Mouse (Mus musculus) midbrain, embryonic 14.5 days (tissue): ENCODE data around the gene Fgfr2. TPM values are rescaled to one million over a fixed set of nuclear protein-coding genes. Genes with fewer than 3 reads are reported as not detected.
A peak's percentile ranks its signal among the peaks of the same experiment; 100 is the strongest.

ENCODE experiments used
- ATAC-seq: fragments of 200-750 bp; cut with Nextera tagmentation; 2 replicates; pipeline ENCODE4 v1.8.0; 2017; ENCODE audit warnings: moderate number of reproducible peaks, moderate library complexity; ENCODE audit not compliant: low FRiP score, low TSS enrichment
- DNase-seq: peaks from one replicate; pipeline ENCODE4 v3.0.0-alpha.2; 2015
- H3K27ac ChIP-seq: fragments of 300-500 bp; sonication (generic); replicated peaks from 2 replicates; pipeline ENCODE4 v1.5.1; 2014; ENCODE audit warnings: mild to moderate bottlenecking, low read depth, low read length, moderate library complexity
- H3K27me3 ChIP-seq: fragments of 300-500 bp; sonication (generic); 2 replicates; pipeline ENCODE4 v1.6.1; 2014; ENCODE audit warnings: low read length, control low read depth, mixed read lengths; ENCODE audit not compliant: control insufficient read depth, insufficient read depth
- H3K36me3 ChIP-seq: fragments of 300-500 bp; sonication (generic); 2 replicates; pipeline ENCODE4 v1.6.1; 2014; ENCODE audit warnings: low read length, control low read depth; ENCODE audit not compliant: control insufficient read depth, insufficient read depth
- H3K4me1 ChIP-seq: fragments of 300-500 bp; sonication (generic); 2 replicates; pipeline ENCODE4 v1.6.1; 2014; ENCODE audit warnings: mild to moderate bottlenecking, antibody characterized with exemption, low read length, control low read depth; ENCODE audit not compliant: control insufficient read depth, insufficient read depth
- H3K4me2 ChIP-seq: fragments of 300-500 bp; sonication (generic); 2 replicates; pipeline ENCODE4 v1.6.1; 2014; ENCODE audit warnings: mild to moderate bottlenecking, low read length, moderate library complexity
- H3K4me3 ChIP-seq: fragments of 300-500 bp; sonication (generic); replicated peaks from 2 replicates; pipeline ENCODE4 v1.5.1; 2014; ENCODE audit warnings: low read depth, low read length
- H3K9ac ChIP-seq: fragments of 300-500 bp; sonication (generic); replicated peaks from 2 replicates; pipeline ENCODE4 v1.6.1; 2014; ENCODE audit warnings: mild to moderate bottlenecking, low read length, moderate library complexity
- H3K9me3 ChIP-seq: fragments of 300-500 bp; sonication (generic); 2 replicates; pipeline ENCODE4 v1.6.1; 2016; ENCODE audit warnings: low read length, control low read depth, mixed read lengths; ENCODE audit not compliant: control insufficient read depth
- WGBS: fragments of 180-500 bp; shearing (Covaris S2); extraction: QIAGEN DNeasy Blood & Tissue Kit; methylation state at CpG from one replicate; pipeline ENCODE4 v1.1.7; 2014; 5-methylcytosine and 5-hydroxymethylcytosine counted together
- polyA plus RNA-seq: library from polyadenylated mRNA; unstranded; fragments of >200 nt; fragmentation: Nextera tagmentation; extraction: Ambion mirVana; gene quantifications from 2 replicates; pipeline ENCODE4 v1.2.1, GENCODE M21; 2014

Gene Fgfr2
- polyA plus RNA-seq, 1 experiment from 2014 or later: 28.1 TPM

- 40% methylated on average over 2 of the region's 2 CpGs for WGBS
- H3K9me3 ChIP-seq: no peaks in the 10 kb centered on the region
Measured at GRCm38 (mm10) chr7:131557751-131558150, 1565.4 kb downstream of the Fgfr2 start.

GRCm38 (mm10) chr7:131556541-131557271 lies 1566.4 kb downstream of the Fgfr2 start:
- peak; percentile 35 for DNase-seq
- no peaks in the 10 kb centered on the region for H3K9me3 ChIP-seq
- WGBS: under 1% methylated on average over 37 of the region's 37 CpGs
- H3K27ac ChIP-seq: no peak overlapping the region
- no peak overlapping the region for H3K4me3 ChIP-seq
- ATAC-seq: no peak
- peaks cover 15% of the 10 kb centered on the region for H3K4me1 ChIP-seq
- H3K27me3 ChIP-seq: peaks cover 73% of the 10 kb centered on the region
- no peak overlapping the region for H3K9ac ChIP-seq
- no peaks in the 10 kb centered on the region for H3K36me3 ChIP-seq
- no peak overlapping the region for H3K4me2 ChIP-seq

More at GRCm38 (mm10) chr7:131557751-131558150, 1565.4 kb downstream of the Fgfr2 start:
- H3K4me2 ChIP-seq: no peak overlapping the region
- DNase-seq: peak; percentile 14
- peaks cover 15% of the 10 kb centered on the region for H3K4me1 ChIP-seq
- H3K27ac ChIP-seq: no peak overlapping the region
- peaks cover 9% of the 10 kb centered on the region for H3K36me3 ChIP-seq
- H3K4me3 ChIP-seq: no peak overlapping the region
- no peak for ATAC-seq
- H3K27me3 ChIP-seq: peaks cover 62% of the 10 kb centered on the region
- H3K9ac ChIP-seq: no peak overlapping the region

- Histone ChIP-seq H3K4me1 (peaks cover 12% of the 10 kb centered on the region), H3K9me3 (no peaks in the 10 kb centered on the region), H3K9ac (no peak overlapping the region), H3K4me2 (no peak overlapping the region), H3K27me3 (peaks cover 79% of the 10 kb centered on the region), H3K27ac (no peak overlapping the region), H3K4me3 (no peak overlapping the region), H3K36me3 (no peaks in the 10 kb centered on the region)
- WGBS: 2% methylated on average over 9 of the region's 9 CpGs
- ATAC-seq (no peak), DNase-seq (peak; percentile 27)
Measured at GRCm38 (mm10) chr7:131556116-131556515, 1567.0 kb downstream of the Fgfr2 start.

GRCm38 (mm10) chr7:131555301-131556081 lies 1567.7 kb downstream of the Fgfr2 start:
- H3K4me2 ChIP-seq: peak overlapping the region; percentile 9; the same call in 1 of the 2 replicates
- no peaks in the 10 kb centered on the region for H3K36me3 ChIP-seq
- under 1% methylated on average over 68 of the region's 68 CpGs for WGBS
- 0 out of 2 replicates have a peak overlapping the region, but pooled peaks have one; percentile 10 for H3K4me3 ChIP-seq
- peaks cover 85% of the 10 kb centered on the region for H3K27me3 ChIP-seq
- no peaks in the 10 kb centered on the region for H3K9me3 ChIP-seq
- no peak overlapping the region for H3K9ac ChIP-seq
- no peak overlapping the region for H3K27ac ChIP-seq
- DNase-seq (peak; percentile 51), ATAC-seq (no peak)
- H3K4me1 ChIP-seq: peaks cover 9% of the 10 kb centered on the region; the same call in 1 of the 2 replicates

GRCm38 (mm10) chr7:131554341-131555180 lies 1568.6 kb downstream of the Fgfr2 start:
- ATAC-seq (peak; percentile 34; the same call in 1 of the 2 replicates), DNase-seq (peak; percentile 42)
- WGBS: under 1% methylated on average over 45 of the region's 45 CpGs
- no peaks in the 10 kb centered on the region for H3K9me3 ChIP-seq
- peaks cover 9% of the 10 kb centered on the region; the same call in 1 of the 2 replicates for H3K4me1 ChIP-seq
- H3K4me2 ChIP-seq: peak overlapping the region; percentile 48
- H3K36me3 ChIP-seq: no peaks in the 10 kb centered on the region
- H3K27ac ChIP-seq: no peak overlapping the region
- H3K9ac ChIP-seq: 0 out of 2 replicates have a peak overlapping the region, but pooled peaks have one; percentile 16
- H3K27me3 ChIP-seq: peaks cover 94% of the 10 kb centered on the region
- H3K4me3 ChIP-seq: peak overlapping the region; percentile 23

GRCm38 (mm10) chr7:131553771-131554175 lies 1569.4 kb downstream of the Fgfr2 start:
- no peak overlapping the region for H3K27ac ChIP-seq
- H3K9me3 ChIP-seq: no peaks in the 10 kb centered on the region
- H3K4me2 ChIP-seq: peak overlapping the region; percentile 48
- no peaks in the 10 kb centered on the region for H3K36me3 ChIP-seq
- H3K4me1 ChIP-seq: peaks cover 9% of the 10 kb centered on the region; the same call in 1 of the 2 replicates
- peak; percentile 34; the same call in 1 of the 2 replicates for ATAC-seq
- DNase-seq: peak; percentile 63
- H3K4me3 ChIP-seq: peak overlapping the region; percentile 23
- no peak overlapping the region for H3K9ac ChIP-seq
- WGBS: under 1% methylated on average over 39 of the region's 39 CpGs
- H3K27me3 ChIP-seq: peaks cover 95% of the 10 kb centered on the region

- no peak overlapping the region for H3K4me3 ChIP-seq
- peaks cover 95% of the 10 kb centered on the region for H3K27me3 ChIP-seq
- H3K27ac ChIP-seq: no peak overlapping the region
- peaks cover 9% of the 10 kb centered on the region; the same call in 1 of the 2 replicates for H3K4me1 ChIP-seq
- no peak for ATAC-seq
- no peak overlapping the region for H3K9ac ChIP-seq
- H3K36me3 ChIP-seq: no peaks in the 10 kb centered on the region
- no peaks in the 10 kb centered on the region for H3K9me3 ChIP-seq
- H3K4me2 ChIP-seq: no peak overlapping the region
- peak; percentile 25 for DNase-seq
- under 1% methylated on average over 5 of the region's 5 CpGs for WGBS
Measured at GRCm38 (mm10) chr7:131552781-131553180, 1570.4 kb downstream of the Fgfr2 start.
